Mouse (Mus musculus) forebrain, postnatal 0 days (tissue): Measurements from ENCODE around the gene Lsmem1. TPM values are rescaled to one million over a fixed set of nuclear protein-coding genes. Genes with fewer than 3 reads are reported as not detected.
A peak's percentile ranks its signal among the peaks of the same experiment; 100 is the strongest.

Experiments
- ATAC-seq: fragments of 200-750 bp; cut with Nextera tagmentation; 2 replicates; pipeline ENCODE4 v1.8.0; 2017; ENCODE audit warnings: mild to moderate bottlenecking, moderate library complexity
- DNase-seq: peaks from one replicate; pipeline ENCODE4 v3.0.0-alpha.2; 2015
- H3K27ac ChIP-seq: fragments of 300-500 bp; sonication (generic); 2 replicates; pipeline ENCODE4 v1.5.1; 2014; ENCODE audit warnings: low read depth, mild to moderate bottlenecking, antibody characterized with exemption, low read length, moderate library complexity, mixed read lengths
- H3K27me3 ChIP-seq: fragments of 300-500 bp; sonication (generic); 2 replicates; pipeline ENCODE4 v1.6.1; 2014; ENCODE audit warnings: mild to moderate bottlenecking, low read length, mixed read lengths; ENCODE audit not compliant: insufficient read depth
- H3K36me3 ChIP-seq: fragments of 300-500 bp; sonication (generic); 2 replicates; pipeline ENCODE4 v1.6.1; 2014; ENCODE audit warnings: mild to moderate bottlenecking, moderate library complexity; ENCODE audit not compliant: insufficient read depth
- H3K4me1 ChIP-seq: fragments of 300-500 bp; sonication (generic); 2 replicates; pipeline ENCODE4 v1.6.1; 2014; ENCODE audit warnings: antibody characterized with exemption; ENCODE audit not compliant: insufficient read depth
- H3K4me2 ChIP-seq: fragments of 300-500 bp; sonication (generic); 2 replicates; pipeline ENCODE4 v1.6.1; 2014; ENCODE audit warnings: low read depth, mild to moderate bottlenecking, moderate library complexity
- H3K4me3 ChIP-seq: fragments of 300-500 bp; sonication (generic); 2 replicates; pipeline ENCODE4 v1.5.1; 2014; ENCODE audit warnings: low read depth, low read length, mixed read lengths
- H3K9ac ChIP-seq: fragments of 300-500 bp; sonication (generic); 2 replicates; pipeline ENCODE4 v1.6.1; 2014; ENCODE audit warnings: mild to moderate bottlenecking
- H3K9me3 ChIP-seq: fragments of 300-500 bp; sonication (generic); 2 replicates; pipeline ENCODE4 v1.6.1; 2016; ENCODE audit warnings: low read length
- CTCF ChIP-seq: sonication (generic); IDR thresholded peaks from 2 replicates; pipeline ENCODE4 v1.5.1; 2016; ENCODE audit warnings: antibody characterized with exemption, control low read depth, low read depth
- WGBS: fragments of 180-500 bp; shearing (Covaris S2); extraction: QIAGEN DNeasy Blood & Tissue Kit; methylation state at CpG from one replicate; pipeline ENCODE4 v1.1.7; 2014; 5-methylcytosine and 5-hydroxymethylcytosine counted together
- polyA plus RNA-seq: library from polyadenylated mRNA; unstranded; fragments of >200 nt; fragmentation: Nextera tagmentation; extraction: Ambion mirVana; gene quantifications from 2 replicates; pipeline ENCODE4 v1.2.1, GENCODE M21; 2015
- total RNA-seq: library from RNA; depleted of rRNA; stranded (reverse); fragments of >200 nt; gene quantifications from 2 replicates; pipeline ENCODE4 v1.2.3, GENCODE M21; 2014

Gene Lsmem1
- total and polyA plus RNA-seq, 2 experiments from 2014 or later = 0.14 to 0.27 TPM

GRCm38 (mm10) chr12:40214888-40215876, 15.9 kb upstream of the Lsmem1 start:
- Histone ChIP-seq H3K9me3 (no peaks in the 10 kb centered on the region), H3K4me2 (no peak overlapping the region), H3K27ac (no peak overlapping the region), H3K4me3 (no peak overlapping the region), H3K4me1 (peaks cover 6% of the 10 kb centered on the region), H3K9ac (no peak overlapping the region), H3K36me3 (peaks cover 51% of the 10 kb centered on the region), H3K27me3 (no peaks in the 10 kb centered on the region)
- no peak for TF ChIP-seq CTCF
- ATAC-seq (no peak), DNase-seq (no peak)
- 93% methylated on average over 15 of the region's 15 CpGs for WGBS

GRCm38 (mm10) chr12:40209049-40209448, 9.8 kb upstream of the Lsmem1 start:
- no peak for DNase-seq

GRCm38 (mm10) chr12:40207909-40208308, 8.6 kb upstream of the Lsmem1 start:
- Histone ChIP-seq H3K27me3 (no peaks in the 10 kb centered on the region), H3K9me3 (no peaks in the 10 kb centered on the region), H3K4me1 (no peaks in the 10 kb centered on the region), H3K9ac (no peak overlapping the region), H3K27ac (no peak overlapping the region), H3K36me3 (peaks cover 57% of the 10 kb centered on the region), H3K4me3 (no peak overlapping the region), H3K4me2 (no peak overlapping the region)
- ATAC-seq (no peak), DNase-seq (no peak)
- TF ChIP-seq CTCF = no peak
- WGBS = 99% methylated on average over 4 of the region's 4 CpGs

More at GRCm38 (mm10) chr12:40209049-40209448, 9.8 kb upstream of the Lsmem1 start:
- Histone ChIP-seq H3K4me2 (no peak overlapping the region), H3K27ac (no peak overlapping the region), H3K4me1 (no peaks in the 10 kb centered on the region), H3K9me3 (no peaks in the 10 kb centered on the region), H3K27me3 (no peaks in the 10 kb centered on the region), H3K9ac (no peak overlapping the region), H3K4me3 (no peak overlapping the region), H3K36me3 (peaks cover 61% of the 10 kb centered on the region)
- WGBS = 79% methylated on average over 3 of the region's 3 CpGs
- no peak for ATAC-seq
- TF ChIP-seq CTCF = no peak

- WGBS = 86% methylated on average over 7 of the region's 7 CpGs
- H3K36me3 ChIP-seq = peaks cover 46% of the 10 kb centered on the region
- no peak for ATAC-seq
These were observed 3.1 kb upstream of the Lsmem1 start for GRCm38 (mm10) chr12:40202161-40203035.

GRCm38 (mm10) chr12:40200484-40201235, 1.4 kb upstream of the Lsmem1 start:
- 88% methylated on average over 6 of the region's 6 CpGs for WGBS

More at GRCm38 (mm10) chr12:40202161-40203035, 3.1 kb upstream of the Lsmem1 start:
- H3K4me1 ChIP-seq = no peaks in the 10 kb centered on the region
- DNase-seq = no peak
- H3K9me3 ChIP-seq = no peaks in the 10 kb centered on the region
- H3K4me2 ChIP-seq = no peak overlapping the region
- TF ChIP-seq CTCF = no peak
- H3K27me3 ChIP-seq = no peaks in the 10 kb centered on the region
- H3K4me3 ChIP-seq = no peak overlapping the region
- H3K27ac ChIP-seq = no peak overlapping the region
- H3K9ac ChIP-seq = no peak overlapping the region

GRCm38 (mm10) chr12:40199795-40200402, 609 bp upstream of the Lsmem1 start:
- H3K36me3 ChIP-seq = peaks cover 29% of the 10 kb centered on the region
- H3K9me3 ChIP-seq = no peaks in the 10 kb centered on the region
- peak; percentile 64; the same call in 1 of the 2 replicates for ATAC-seq
- DNase-seq = peak; percentile 76
- WGBS = 45% methylated on average over 7 of the region's 7 CpGs
- H3K4me2 ChIP-seq = no peak overlapping the region
- H3K4me1 ChIP-seq = no peaks in the 10 kb centered on the region
- H3K27ac ChIP-seq = no peak overlapping the region
- H3K9ac ChIP-seq = no peak overlapping the region
- TF ChIP-seq CTCF = peak; percentile 87
- no peaks in the 10 kb centered on the region for H3K27me3 ChIP-seq
- no peak overlapping the region for H3K4me3 ChIP-seq

More at GRCm38 (mm10) chr12:40200484-40201235, 1.4 kb upstream of the Lsmem1 start:
- Histone ChIP-seq H3K4me1 (no peaks in the 10 kb centered on the region), H3K9ac (no peak overlapping the region), H3K27me3 (no peaks in the 10 kb centered on the region), H3K4me2 (no peak overlapping the region), H3K36me3 (peaks cover 36% of the 10 kb centered on the region), H3K4me3 (no peak overlapping the region), H3K9me3 (no peaks in the 10 kb centered on the region), H3K27ac (no peak overlapping the region)
- DNase-seq = no peak
- TF ChIP-seq CTCF = no peak
- ATAC-seq = no peak
